Comparison of ENCODE assay signal across 8 mouse cellular contexts in genomic region chr13:59971231-59972092, GRCm38 (mm10).
DNase-seq lines count a peak whose midpoint lies in the region; ATAC-seq and TF ChIP-seq lines count a peak whose summit lies in the region.

No protein-coding gene starts in this region.

- H3K9me3 ChIP-seq in heart, embryonic 10.5 days, result no peaks in the 10 kb centered on the region
- no peaks in the 10 kb centered on the region for H3K9me3 ChIP-seq in hindbrain, embryonic 15.5 days
- no peaks in the 10 kb centered on the region for H3K9me3 ChIP-seq in liver, embryonic 15.5 days (replicated peaks)

- no peak overlapping the region for H3K9ac ChIP-seq in hindbrain, embryonic 15.5 days
- no peak overlapping the region for H3K9ac ChIP-seq in liver, embryonic 15.5 days

- TF ChIP-seq POLR2A in brain, embryonic 14.5 days (IDR thresholded peaks at IDR 0.05; ENCODE audit: borderline replicate concordance, extremely low read depth, insufficient read depth, insufficient read length, poor library complexity, severe bottlenecking), result no peak

- H3K36me3 ChIP-seq in heart, embryonic 10.5 days, result no peaks in the 10 kb centered on the region
- no peaks in the 10 kb centered on the region for H3K36me3 ChIP-seq in hindbrain, embryonic 15.5 days
- H3K36me3 ChIP-seq in liver, embryonic 15.5 days (replicated peaks), result no peaks in the 10 kb centered on the region

- no peak for DNase-seq in heart, embryonic 10.5 days (ENCODE audit: low spot score)
- no peak for DNase-seq in heart, postnatal 14 days
- DNase-seq in brain, embryonic 14.5 days (ENCODE audit: low read depth), result peak; percentile 96
- DNase-seq in testis, postnatal 14 days (ENCODE audit: low spot score), result peak; percentile 25
- no peak for DNase-seq in frontal cortex, postnatal 10 days (ENCODE audit: low spot score in 2 of 2)
- no peak for DNase-seq in thymus, postnatal 0 days (ENCODE audit: low spot score)

- 6% methylated on average over 25 of the region's 25 CpGs for WGBS in heart, embryonic 10.5 days
- 1% methylated on average over 25 of the region's 25 CpGs for WGBS in hindbrain, embryonic 15.5 days
- 13% methylated on average over 25 of the region's 25 CpGs for WGBS in liver, embryonic 15.5 days (ENCODE audit: insufficient replicate concordance)

- peak overlapping the region; percentile 46 for H3K4me2 ChIP-seq in hindbrain, embryonic 15.5 days
- peak overlapping the region; percentile 38 for H3K4me2 ChIP-seq in liver, embryonic 15.5 days

- intact Hi-C loops in heart, postnatal 14 days (cut with DNase I), result no loop called here

- TF ChIP-seq CTCF in brain, embryonic 14.5 days (IDR thresholded peaks at IDR 0.05; ENCODE audit: borderline replicate concordance, extremely low read depth, insufficient read depth, insufficient read length), result peak; percentile 43; the same call in 1 of the 2 replicates

- peak; percentile 61; the same call in 1 of the 2 replicates for ATAC-seq in hindbrain, embryonic 15.5 days (ENCODE audit: low FRiP score, low read depth)
- no peak for ATAC-seq in liver, embryonic 15.5 days (ENCODE audit: insufficient read depth)

- H3K27ac ChIP-seq in heart, embryonic 10.5 days, result peak overlapping the region; percentile 72
- H3K27ac ChIP-seq in hindbrain, embryonic 15.5 days (replicated peaks), result no peak overlapping the region
- H3K27ac ChIP-seq in liver, embryonic 15.5 days (replicated peaks), result no peak overlapping the region

- peaks cover 37% of the 10 kb centered on the region for H3K4me1 ChIP-seq in heart, embryonic 10.5 days
- H3K4me1 ChIP-seq in hindbrain, embryonic 15.5 days (replicated peaks), result peaks cover 16% of the 10 kb centered on the region
- H3K4me1 ChIP-seq in liver, embryonic 15.5 days (replicated peaks), result no peaks in the 10 kb centered on the region

- peak overlapping the region; percentile 50 for H3K4me3 ChIP-seq in heart, embryonic 10.5 days
- 0 out of 2 replicates have a peak overlapping the region, but pooled peaks have one; percentile 1 for H3K4me3 ChIP-seq in hindbrain, embryonic 15.5 days
- no peak overlapping the region for H3K4me3 ChIP-seq in liver, embryonic 15.5 days (replicated peaks)

- H3K27me3 ChIP-seq in heart, embryonic 10.5 days (ENCODE audit: insufficient read depth, poor library complexity, severe bottlenecking), result peaks cover 9% of the 10 kb centered on the region; the same call in 1 of the 2 replicates
- H3K27me3 ChIP-seq in hindbrain, embryonic 15.5 days, result no peaks in the 10 kb centered on the region
- peaks cover 32% of the 10 kb centered on the region for H3K27me3 ChIP-seq in liver, embryonic 15.5 days

Comparison
In these comparisons a context has a peak if more than half of its experiments do, and no peak if none do; other contexts are left out.
1. DNase-seq: peak in brain, embryonic 14.5 days (single experiment) and testis, postnatal 14 days (single experiment); none in heart, embryonic 10.5 days (single experiment), heart, postnatal 14 days (0 of 2), frontal cortex, postnatal 10 days (0 of 2) and thymus, postnatal 0 days (single experiment).